Mouse (Mus musculus) lung, postnatal 0 days (tissue): ENCODE measurements around the gene Tigar.

ENCODE experiments used
- CTCF ChIP-seq: IDR thresholded peaks from 2 replicates; pipeline ENCODE4 v1.5.1; 2016; ENCODE audit warnings: antibody characterized with exemption, mild to moderate bottlenecking
- EP300 ChIP-seq: IDR thresholded peaks from 2 replicates; pipeline ENCODE4 v1.6.1; 2016; ENCODE audit warnings: antibody characterized with exemption, mild to moderate bottlenecking, control low read depth

DNA sequence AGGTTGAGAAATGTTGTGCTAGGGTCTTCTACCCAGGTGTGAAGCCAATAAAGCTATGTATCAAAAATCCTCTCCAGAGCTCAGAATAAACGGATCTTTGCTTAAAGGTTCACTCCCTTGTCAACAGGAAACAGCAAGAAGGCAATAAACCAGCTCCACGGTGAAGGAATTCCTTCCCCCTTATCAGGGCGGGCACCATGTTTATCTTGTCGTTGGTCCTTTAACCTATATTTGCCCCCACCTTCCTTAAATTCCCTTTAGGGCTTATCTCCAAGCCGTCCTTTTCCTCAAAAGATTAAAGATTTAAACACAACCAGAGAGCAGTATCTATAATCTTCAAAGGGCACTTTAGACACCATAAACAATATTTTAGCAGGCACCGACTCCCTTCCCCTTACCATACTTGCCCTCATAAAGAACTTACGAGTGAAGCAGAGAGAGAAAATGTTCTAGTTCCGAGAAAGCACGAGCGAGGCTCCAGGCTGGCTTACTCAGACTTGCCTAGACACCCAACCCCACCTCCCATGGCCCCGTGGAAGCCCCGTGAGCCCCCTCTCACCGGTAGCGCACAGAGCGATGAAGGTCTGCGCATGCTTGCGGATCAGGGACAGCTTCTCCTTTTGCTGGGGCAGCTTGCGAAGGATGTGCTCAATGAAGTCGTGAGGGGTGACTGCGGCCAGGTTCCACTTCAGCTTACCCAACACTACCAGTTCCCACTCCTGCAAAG lies 36.3 kb upstream of the Tigar start:
- no peak for TF ChIP-seq CTCF
- no peak for TF ChIP-seq EP300
